Mouse (Mus musculus) midbrain, embryonic 12.5 days (tissue): Measurements from ENCODE around the gene Sostdc1. TPM values are rescaled to one million over a fixed set of nuclear protein-coding genes. Genes with fewer than 3 reads are reported as not detected.
A peak's percentile ranks its signal among the peaks of the same experiment; 100 is the strongest.

Source experiments
- ATAC-seq: fragments of 200-750 bp; cut with Nextera tagmentation; 2 replicates; pipeline ENCODE4 v1.8.0; 2017; ENCODE audit warnings: low read depth, moderate TSS enrichment, moderate library complexity; ENCODE audit not compliant: low FRiP score
- H3K27ac ChIP-seq: fragments of 300-500 bp; sonication (generic); replicated peaks from 2 replicates; pipeline ENCODE4 v1.5.1; 2016; ENCODE audit warnings: mild to moderate bottlenecking
- H3K27me3 ChIP-seq: fragments of 300-500 bp; sonication (generic); 2 replicates; pipeline ENCODE4 v1.6.1; 2016; ENCODE audit warnings: mild to moderate bottlenecking
- H3K36me3 ChIP-seq: fragments of 300-500 bp; sonication (generic); 2 replicates; pipeline ENCODE4 v1.6.1; 2016
- H3K4me1 ChIP-seq: fragments of 300-500 bp; sonication (generic); 2 replicates; pipeline ENCODE4 v1.6.1; 2016
- H3K4me2 ChIP-seq: fragments of 300-500 bp; sonication (generic); replicated peaks from 2 replicates; pipeline ENCODE4 v1.6.1; 2016; ENCODE audit warnings: mild to moderate bottlenecking, moderate library complexity
- H3K4me3 ChIP-seq: fragments of 300-500 bp; sonication (generic); 2 replicates; pipeline ENCODE4 v1.5.1; 2016; ENCODE audit warnings: mild to moderate bottlenecking
- H3K9ac ChIP-seq: fragments of 300-500 bp; sonication (generic); replicated peaks from 2 replicates; pipeline ENCODE4 v1.6.1; 2016; ENCODE audit warnings: mild to moderate bottlenecking, moderate library complexity
- H3K9me3 ChIP-seq: fragments of 300-500 bp; sonication (generic); 2 replicates; pipeline ENCODE4 v1.6.1; 2016; ENCODE audit warnings: mild to moderate bottlenecking
- WGBS: fragments of 180-500 bp; shearing (Covaris S2); methylation state at CpG from one replicate; pipeline ENCODE4 v1.1.7; 2016; 5-methylcytosine and 5-hydroxymethylcytosine counted together
- polyA plus RNA-seq: library from polyadenylated mRNA; unstranded; fragments of >200 nt; fragmentation: Nextera tagmentation; extraction: Ambion mirVana; gene quantifications from 2 replicates; pipeline ENCODE4 v1.2.1, GENCODE M21; 2016

Gene Sostdc1
- polyA plus RNA-seq = 2.7 and 4.9 TPM in 2 replicates

GRCm38 (mm10) chr12:36313916-36314315 is at the start of gene Sostdc1:
Gene Sostdc1, plus strand, starts transcription at chr12:36314139.
- no peaks in the 10 kb centered on the region for H3K36me3 ChIP-seq

GRCm38 (mm10) chr12:36267670-36268246 is 46.2 kb upstream of the Sostdc1 start:
- H3K4me2 ChIP-seq = no peak overlapping the region
- no peaks in the 10 kb centered on the region for H3K27me3 ChIP-seq
- no peak overlapping the region for H3K9ac ChIP-seq
- H3K4me1 ChIP-seq = no peaks in the 10 kb centered on the region
- H3K9me3 ChIP-seq = no peaks in the 10 kb centered on the region
- H3K4me3 ChIP-seq = no peak overlapping the region
- no peaks in the 10 kb centered on the region for H3K36me3 ChIP-seq
- no peak overlapping the region for H3K27ac ChIP-seq
- no peak for ATAC-seq
- WGBS = 90% methylated on average over 8 of the region's 8 CpGs

More at GRCm38 (mm10) chr12:36313916-36314315, at the start of gene Sostdc1:
- ATAC-seq = no peak
- Histone ChIP-seq H3K4me3 (no peak within 1 kb of the TSS), H3K9ac (no peak within 1 kb of the TSS), H3K4me1 (peaks cover 7% of the 10 kb centered on the region), H3K27me3 (no peaks in the 10 kb centered on the region), H3K27ac (no peak within 1 kb of the TSS), H3K4me2 (peak within 1 kb of the TSS; percentile 37), H3K9me3 (no peaks in the 10 kb centered on the region)
- 4% methylated on average over 7 of the region's 7 CpGs for WGBS

GRCm38 (mm10) chr12:36274823-36275222 is 39.1 kb upstream of the Sostdc1 start:
- Histone ChIP-seq H3K4me1 (no peaks in the 10 kb centered on the region), H3K27ac (no peak overlapping the region), H3K9me3 (no peaks in the 10 kb centered on the region), H3K4me2 (no peak overlapping the region), H3K4me3 (no peak overlapping the region), H3K27me3 (no peaks in the 10 kb centered on the region), H3K9ac (no peak overlapping the region), H3K36me3 (no peaks in the 10 kb centered on the region)
- WGBS = 90% methylated on average over 3 of the region's 3 CpGs
- ATAC-seq = no peak

GRCm38 (mm10) chr12:36289634-36290033 is 24.3 kb upstream of the Sostdc1 start:
- Histone ChIP-seq H3K36me3 (no peaks in the 10 kb centered on the region), H3K4me2 (no peak overlapping the region), H3K27ac (no peak overlapping the region), H3K4me1 (no peaks in the 10 kb centered on the region), H3K27me3 (no peaks in the 10 kb centered on the region), H3K9ac (no peak overlapping the region), H3K4me3 (no peak overlapping the region), H3K9me3 (no peaks in the 10 kb centered on the region)
- ATAC-seq = no peak
- 90% methylated on average over 8 of the region's 8 CpGs for WGBS

- H3K4me2 ChIP-seq = no peak overlapping the region
Measured at GRCm38 (mm10) chr12:36290465-36290864, 23.5 kb upstream of the Sostdc1 start.

GRCm38 (mm10) chr12:36291346-36291745 is 22.6 kb upstream of the Sostdc1 start:
- Histone ChIP-seq H3K4me1 (no peaks in the 10 kb centered on the region), H3K4me3 (no peak overlapping the region), H3K9me3 (no peaks in the 10 kb centered on the region), H3K4me2 (no peak overlapping the region), H3K27ac (no peak overlapping the region), H3K27me3 (no peaks in the 10 kb centered on the region), H3K9ac (no peak overlapping the region), H3K36me3 (no peaks in the 10 kb centered on the region)
- WGBS = 87% methylated on average over 6 of the region's 6 CpGs
- no peak for ATAC-seq

More at GRCm38 (mm10) chr12:36290465-36290864, 23.5 kb upstream of the Sostdc1 start:
- no peak for ATAC-seq
- no peaks in the 10 kb centered on the region for H3K36me3 ChIP-seq
- WGBS = 81% methylated on average over 4 of the region's 4 CpGs
- no peaks in the 10 kb centered on the region for H3K27me3 ChIP-seq
- no peak overlapping the region for H3K9ac ChIP-seq
- H3K9me3 ChIP-seq = no peaks in the 10 kb centered on the region
- no peak overlapping the region for H3K27ac ChIP-seq
- H3K4me3 ChIP-seq = no peak overlapping the region
- no peaks in the 10 kb centered on the region for H3K4me1 ChIP-seq

- H3K4me2 ChIP-seq = no peak overlapping the region
- H3K27ac ChIP-seq = no peak overlapping the region
- H3K27me3 ChIP-seq = no peaks in the 10 kb centered on the region
- no peak for ATAC-seq
- H3K9ac ChIP-seq = no peak overlapping the region
- H3K4me1 ChIP-seq = no peaks in the 10 kb centered on the region
- H3K36me3 ChIP-seq = no peaks in the 10 kb centered on the region
- H3K9me3 ChIP-seq = no peaks in the 10 kb centered on the region
- 76% methylated on average over 12 of the region's 12 CpGs for WGBS
- no peak overlapping the region for H3K4me3 ChIP-seq
Measured at GRCm38 (mm10) chr12:36302326-36302725, 11.6 kb upstream of the Sostdc1 start.

- Histone ChIP-seq H3K4me2 (no peak overlapping the region), H3K9me3 (no peaks in the 10 kb centered on the region), H3K27me3 (no peaks in the 10 kb centered on the region), H3K36me3 (no peaks in the 10 kb centered on the region), H3K4me1 (no peaks in the 10 kb centered on the region), H3K27ac (no peak overlapping the region), H3K9ac (no peak overlapping the region), H3K4me3 (no peak overlapping the region)
- 84% methylated on average over 8 of the region's 8 CpGs for WGBS
- ATAC-seq = no peak
Measured at GRCm38 (mm10) chr12:36302905-36303642, 10.9 kb upstream of the Sostdc1 start.

GRCm38 (mm10) chr12:36308737-36309420 is 5.1 kb upstream of the Sostdc1 start:
- no peak for ATAC-seq
- no peak overlapping the region for H3K4me2 ChIP-seq
- H3K4me3 ChIP-seq = no peak overlapping the region
- no peak overlapping the region for H3K9ac ChIP-seq
- no peaks in the 10 kb centered on the region for H3K36me3 ChIP-seq
- 83% methylated on average over 6 of the region's 6 CpGs for WGBS
- H3K4me1 ChIP-seq = no peaks in the 10 kb centered on the region; the same call in 1 of the 2 replicates
- no peak overlapping the region for H3K27ac ChIP-seq
- H3K9me3 ChIP-seq = no peaks in the 10 kb centered on the region
- no peaks in the 10 kb centered on the region for H3K27me3 ChIP-seq

- ATAC-seq = no peak
- Histone ChIP-seq H3K4me3 (no peak overlapping the region), H3K4me1 (peaks cover 7% of the 10 kb centered on the region), H3K36me3 (no peaks in the 10 kb centered on the region), H3K9me3 (no peaks in the 10 kb centered on the region), H3K27me3 (no peaks in the 10 kb centered on the region), H3K4me2 (no peak overlapping the region), H3K9ac (no peak overlapping the region), H3K27ac (no peak overlapping the region)
- 23% methylated on average over 2 of the region's 2 CpGs for WGBS
Measured at GRCm38 (mm10) chr12:36313015-36313414, 924 bp upstream of the Sostdc1 start.

- Histone ChIP-seq H3K9ac (no peak overlapping the region), H3K4me2 (peak overlapping the region; percentile 37), H3K4me1 (peaks cover 7% of the 10 kb centered on the region), H3K27me3 (no peaks in the 10 kb centered on the region), H3K36me3 (no peaks in the 10 kb centered on the region), H3K9me3 (no peaks in the 10 kb centered on the region), H3K4me3 (no peak overlapping the region), H3K27ac (no peak overlapping the region)
- WGBS = 63% methylated on average over 7 of the region's 7 CpGs
- ATAC-seq = no peak
Measured at GRCm38 (mm10) chr12:36314446-36314845, 507 bp downstream of the Sostdc1 start.

GRCm38 (mm10) chr12:36315527-36315926 is 1.6 kb downstream of the Sostdc1 start:
- no peak overlapping the region for H3K4me3 ChIP-seq
- ATAC-seq = no peak
- H3K27ac ChIP-seq = no peak overlapping the region
- no peaks in the 10 kb centered on the region for H3K27me3 ChIP-seq
- H3K9ac ChIP-seq = no peak overlapping the region
- no peaks in the 10 kb centered on the region for H3K36me3 ChIP-seq
- WGBS = 79% methylated on average over 3 of the region's 3 CpGs
- H3K4me1 ChIP-seq = peaks cover 7% of the 10 kb centered on the region
- no peaks in the 10 kb centered on the region for H3K9me3 ChIP-seq
- no peak overlapping the region for H3K4me2 ChIP-seq
